ENCODE assay signal across 12 mouse cellular contexts in genomic region chr12:110120141-110120540, GRCm38 (mm10).
DNase-seq lines count a peak whose midpoint lies in the region; TF ChIP-seq lines count a peak whose summit lies in the region.
"Had no signal": no experiment of that assay in that cellular context is flagged by ENCODE, and none has a peak within 500 bp of the region (broad histone marks: within the 10 kb centered on the region; RNA-seq: fewer than 3 reads in every experiment).

No protein-coding gene starts in this region.

- TF ChIP-seq CTCF in layer of hippocampus, adult 2 months (conservative IDR thresholded peaks at IDR 0.05) = no peak

- peak; percentile 63 for DNase-seq in left cerebral cortex, postnatal 4 days
- DNase-seq in left cerebral cortex, postnatal 10 days (ENCODE audit: extremely low spot score in 1 of 2, low spot score in 2 of 2) = no peak
- DNase-seq in R1 (ENCODE audit: low read depth, low spot score) = peak; percentile 37
- peak; percentile 32 to 48 for DNase-seq in layer of hippocampus, adult 2 months (ENCODE audit: low spot score in 2 of 2)
- peak; percentile 39 for DNase-seq in lung, postnatal 25 days (ENCODE audit: low spot score)
- no peak for DNase-seq in left cerebral cortex, postnatal 25 days (ENCODE audit: low spot score in 2 of 2)
- no peak for DNase-seq in Muller cell, postnatal 12 days (ENCODE audit: inconsistent ontology term)
- DNase-seq: cerebellum, adult 8-10 months; retina, postnatal 1 day had no signal

- intact Hi-C loops in left cerebral cortex, postnatal 4 days (cut with DNase I) = no loop called here
- intact Hi-C loops in left cerebral cortex, postnatal 10 days (cut with DNase I) = no loop called here
- intact Hi-C loops in left cerebral cortex, postnatal 25 days (cut with DNase I) = no loop called here

- H3K4me3 ChIP-seq in layer of hippocampus, adult 2 months = no peak overlapping the region
- H3K4me3 ChIP-seq: embryonic facial prominence, embryonic 10.5 days; limb, embryonic 10.5 days had no signal

- no peak overlapping the region for H3K27ac ChIP-seq in layer of hippocampus, adult 2 months
- H3K27ac ChIP-seq: embryonic facial prominence, embryonic 10.5 days; kidney, postnatal 0 days; limb, embryonic 10.5 days had no signal

Comparison
In these comparisons a context has a peak if more than half of its experiments do, and no peak if none do; other contexts are left out.
1. DNase-seq: peak in left cerebral cortex, postnatal 4 days (single experiment), R1 (single experiment), layer of hippocampus, adult 2 months (2 of 2) and lung, postnatal 25 days (single experiment); none in left cerebral cortex, postnatal 10 days (0 of 2), left cerebral cortex, postnatal 25 days (0 of 2) and Muller cell, postnatal 12 days (single experiment).